23 mouse cellular contexts compared by ENCODE assay signal in genomic region chr13:11490766-11491165, GRCm38 (mm10).
DNase-seq lines count a peak whose midpoint lies in the region; ATAC-seq and TF ChIP-seq lines count a peak whose summit lies in the region.
"Had no signal": no experiment of that assay in that cellular context is flagged by ENCODE, and none has a peak within 500 bp of the region (broad histone marks: within the 10 kb centered on the region; RNA-seq: fewer than 3 reads in every experiment).

No protein-coding gene starts in this region.

- H3K4me2 ChIP-seq in CH12.LX (ENCODE audit: insufficient read depth, low read depth, poor library complexity, severe bottlenecking): no peak overlapping the region
- H3K4me2 ChIP-seq: embryonic facial prominence, embryonic 13.5 days; embryonic facial prominence, embryonic 15.5 days; forebrain, embryonic 12.5 days had no signal

- H3K36me3 ChIP-seq in CH12.LX (replicated peaks in 1 of 2; ENCODE audit: control insufficient read depth in 1 of 2, insufficient read depth in 1 of 2, low read length in 1 of 2): no peaks in the 10 kb centered on the region
- H3K36me3 ChIP-seq: embryonic facial prominence, embryonic 13.5 days; embryonic facial prominence, embryonic 15.5 days; forebrain, embryonic 10.5 days; forebrain, embryonic 12.5 days had no signal

- H3K27ac ChIP-seq in CH12.LX (ENCODE audit: insufficient read depth, low read depth): no peak overlapping the region
- H3K27ac ChIP-seq: embryonic facial prominence, embryonic 13.5 days; embryonic facial prominence, embryonic 15.5 days; forebrain, embryonic 10.5 days; forebrain, embryonic 12.5 days had no signal

- TF ChIP-seq POLR2A in CH12.LX (IDR thresholded peaks at IDR 0.05; ENCODE audit: low read depth, low read length): no peak

- peak; percentile 42 to 53; a peak in 2 of 4 replicates for ATAC-seq in hematopoietic stem cell, adult 5-6 weeks (replicated peaks in 1 of 2; ENCODE audit: insufficient read depth in 1 of 2, low FRiP score in 2 of 2, low TSS enrichment in 1 of 2, low read depth in 1 of 2, poor library complexity in 2 of 2, severe bottlenecking in 2 of 2)
- ATAC-seq: CD4-positive, CD25-positive, alpha-beta regulatory T cell, adult 4 months; forebrain, embryonic 14.5 days; forebrain, embryonic 16.5 days had no signal

- DNase-seq in 416B (ENCODE audit: low read depth) (peak; percentile 59), CH12.LX (ENCODE audit: extremely low read depth) (peak; percentile 23)
- no peak for DNase-seq in cerebellum, adult 18-20 months
- DNase-seq in spleen, postnatal 4 days (ENCODE audit: low spot score in 2 of 2): no peak
- DNase-seq: adrenal gland, adult 2 months; adrenal gland, postnatal 10 days; adrenal gland, postnatal 25 days; B cell, adult 2 months; cerebellum, adult 11-12 months; cerebellum, adult 8-10 months; cerebellum, adult 9-11 months; cerebellum, postnatal 14 days; cerebellum, postnatal 36 days; embryo, embryonic 11 days had no signal

- dilution Hi-C loops in CH12.LX (cut with MboI; ENCODE audit: extremely low pct_ligation_motif_present, extremely low pct_unique_long_range_greater_than_20kb, low sequenced_read_pairs): no loop called here

- no peaks in the 10 kb centered on the region for H3K9me3 ChIP-seq in CH12.LX (replicated peaks; ENCODE audit: low read length)
- H3K9me3 ChIP-seq: embryonic facial prominence, embryonic 13.5 days; embryonic facial prominence, embryonic 15.5 days; forebrain, embryonic 10.5 days; forebrain, embryonic 12.5 days had no signal

- H3K79me2 ChIP-seq in CH12.LX (replicated peaks; ENCODE audit: control insufficient read depth, extremely low read depth, insufficient read depth, poor library complexity, severe bottlenecking): no peaks in the 10 kb centered on the region

- no peaks in the 10 kb centered on the region for H3K27me3 ChIP-seq in CH12.LX (replicated peaks)
- H3K27me3 ChIP-seq: embryonic facial prominence, embryonic 13.5 days; embryonic facial prominence, embryonic 15.5 days; forebrain, embryonic 12.5 days had no signal

- H3K4me3 ChIP-seq in CH12.LX (replicated peaks in 1 of 3; ENCODE audit: low read depth in 2 of 3, low read length in 2 of 3, poor library complexity in 1 of 3): no peak overlapping the region
- H3K4me3 ChIP-seq: embryonic facial prominence, embryonic 13.5 days; embryonic facial prominence, embryonic 15.5 days; erythroblast, embryonic 14.5 days; forebrain, embryonic 10.5 days; forebrain, embryonic 12.5 days had no signal

- peaks cover 0 to 11% of the 10 kb centered on the region in 2 experiments; a peak in 2 of 4 replicates for H3K4me1 ChIP-seq in CH12.LX (ENCODE audit: control insufficient read depth in 1 of 2, insufficient read depth in 2 of 2)
- H3K4me1 ChIP-seq: embryonic facial prominence, embryonic 13.5 days; embryonic facial prominence, embryonic 15.5 days; forebrain, embryonic 10.5 days; forebrain, embryonic 12.5 days had no signal

- no peak overlapping the region for H3K9ac ChIP-seq in CH12.LX (ENCODE audit: insufficient read depth, low read depth)
- H3K9ac ChIP-seq: embryonic facial prominence, embryonic 13.5 days; embryonic facial prominence, embryonic 15.5 days; forebrain, embryonic 12.5 days had no signal

- no peak for TF ChIP-seq CTCF in CH12.LX (conservative IDR thresholded peaks at IDR 0.05 in 1 of 2, IDR thresholded peaks at IDR 0.05 in 1 of 2; ENCODE audit: low read depth in 2 of 2, low read length in 2 of 2)

- TF ChIP-seq EP300 in CH12.LX (IDR thresholded peaks at IDR 0.05; ENCODE audit: low read length): no peak

- in situ Hi-C loops in CH12.LX (cut with MboI; ENCODE audit: low pct_ligation_motif_present, low pct_unique_long_range_greater_than_20kb, low sequenced_read_pairs): no loop called here

- no peak for TF ChIP-seq RAD21 in CH12.LX (IDR thresholded peaks at IDR 0.05; ENCODE audit: low read depth, low read length)

TF ChIP-seq in CH12.LX, 34 proteins besides CTCF, POLR2A, EP300 and RAD21:
- no peak for TF ChIP-seq ZC3H11A (IDR thresholded peaks at IDR 0.05; ENCODE audit: low read depth, low read length)
- no peak for TF ChIP-seq TCF12 (IDR thresholded peaks at IDR 0.05; ENCODE audit: low read depth, low read length)
- no peak for TF ChIP-seq USF1 (IDR thresholded peaks at IDR 0.05; ENCODE audit: low read depth, low read length)
- TF ChIP-seq PAX5 (IDR thresholded peaks at IDR 0.05; ENCODE audit: low read length): no peak
- TF ChIP-seq ZKSCAN1 (IDR thresholded peaks at IDR 0.05; ENCODE audit: borderline replicate concordance, low read depth, low read length): no peak
- no peak for TF ChIP-seq NRF1 (IDR thresholded peaks at IDR 0.05; ENCODE audit: low read depth, low read length)
- no peak for TF ChIP-seq UBTF (IDR thresholded peaks at IDR 0.05; ENCODE audit: low read depth, low read length)
- no peak for TF ChIP-seq MEF2A (IDR thresholded peaks at IDR 0.05; ENCODE audit: borderline replicate concordance, low read depth, low read length)
- TF ChIP-seq JUND (conservative IDR thresholded peaks at IDR 0.05; ENCODE audit: low read depth, low read length): no peak
- TF ChIP-seq ELF1 (IDR thresholded peaks at IDR 0.05; ENCODE audit: low read depth, low read length): no peak
- TF ChIP-seq E2F4 (IDR thresholded peaks at IDR 0.05; ENCODE audit: insufficient replicate concordance, low read depth, low read length): no peak
- TF ChIP-seq JUN (IDR thresholded peaks at IDR 0.05; ENCODE audit: insufficient read depth, low read depth, low read length): no peak
- TF ChIP-seq POLR2AphosphoS2 (IDR thresholded peaks at IDR 0.05; ENCODE audit: low read depth, low read length): no peak
- TF ChIP-seq SMC3 (IDR thresholded peaks at IDR 0.05; ENCODE audit: low read depth, low read length): no peak

Comparison
In these comparisons a context has a peak if more than half of its experiments do, and no peak if none do; other contexts are left out.
1. DNase-seq: peak in 416B (single experiment) and CH12.LX (single experiment); none in cerebellum, adult 18-20 months (0 of 2) and spleen, postnatal 4 days (0 of 2).